Mouse (Mus musculus) embryonic facial prominence, embryonic 10.5 days (tissue): ENCODE results near the gene Kat7. TPM values are rescaled to one million over a fixed set of nuclear protein-coding genes. Genes with fewer than 3 reads are reported as not detected.

Experiments used
- DNase-seq: peaks from one replicate; pipeline ENCODE4 v3.0.0-alpha.2; 2017; ENCODE audit warnings: low spot score
- H3K27ac ChIP-seq: fragments of 300-500 bp; sonication (generic); replicated peaks from 2 replicates; pipeline ENCODE4 v1.5.1; 2016; ENCODE audit warnings: mild to moderate bottlenecking
- H3K27me3 ChIP-seq: fragments of 300-500 bp; sonication (generic); replicated peaks from 2 replicates; pipeline ENCODE4 v1.6.1; 2016; ENCODE audit warnings: low read depth, mild to moderate bottlenecking; ENCODE audit not compliant: poor library complexity, severe bottlenecking
- H3K36me3 ChIP-seq: fragments of 300-500 bp; sonication (generic); replicated peaks from 2 replicates; pipeline ENCODE4 v1.6.1; 2016; ENCODE audit warnings: mild to moderate bottlenecking, moderate library complexity
- H3K4me1 ChIP-seq: fragments of 300-500 bp; sonication (generic); 2 replicates; pipeline ENCODE4 v1.6.1; 2016
- H3K4me3 ChIP-seq: fragments of 300-500 bp; sonication (generic); 2 replicates; pipeline ENCODE4 v1.5.1; 2016; ENCODE audit warnings: mild to moderate bottlenecking, moderate library complexity
- H3K9me3 ChIP-seq: fragments of 300-500 bp; sonication (generic); 2 replicates; pipeline ENCODE4 v1.6.1; 2016; ENCODE audit warnings: mild to moderate bottlenecking
- WGBS: fragments of 180-500 bp; shearing (Covaris S2); methylation state at CpG from one replicate; pipeline ENCODE4 v1.1.7; 2016; 5-methylcytosine and 5-hydroxymethylcytosine counted together
- polyA plus RNA-seq: library from polyadenylated mRNA; unstranded; fragments of >200 nt; fragmentation: Nextera tagmentation; extraction: Ambion mirVana; gene quantifications from 2 replicates; pipeline ENCODE4 v1.2.1, GENCODE M21; 2016

Gene Kat7
- polyA plus RNA-seq, 1 experiment from 2014 or later, result 84.2 TPM

GRCm38 (mm10) chr11:95343180-95343579 lies 33.1 kb upstream of the Kat7 start:
- no peak for DNase-seq
- Histone ChIP-seq H3K4me3 (no peak overlapping the region), H3K36me3 (peaks cover 18% of the 10 kb centered on the region), H3K9me3 (no peaks in the 10 kb centered on the region), H3K27ac (no peak overlapping the region), H3K4me1 (peaks cover 34% of the 10 kb centered on the region), H3K27me3 (peaks cover 3% of the 10 kb centered on the region; the same call in 1 of the 2 replicates)
- WGBS, result 79% methylated on average over 4 of the region's 4 CpGs

GRCm38 (mm10) chr11:95340664-95341063 lies 30.6 kb upstream of the Kat7 start:
- Histone ChIP-seq H3K4me1 (peaks cover 49% of the 10 kb centered on the region), H3K27me3 (peaks cover 6% of the 10 kb centered on the region; the same call in 1 of the 2 replicates), H3K27ac (no peak overlapping the region), H3K36me3 (no peaks in the 10 kb centered on the region), H3K4me3 (peak overlapping the region; percentile 23; the same call in 1 of the 2 replicates), H3K9me3 (no peaks in the 10 kb centered on the region)
- WGBS, result 46% methylated on average over 5 of the region's 5 CpGs
- DNase-seq, result no peak

- WGBS, result 71% methylated on average over 1 of the region's 1 CpGs
- Histone ChIP-seq H3K4me1 (peaks cover 47% of the 10 kb centered on the region), H3K27me3 (peaks cover 6% of the 10 kb centered on the region; the same call in 1 of the 2 replicates), H3K36me3 (no peaks in the 10 kb centered on the region), H3K9me3 (no peaks in the 10 kb centered on the region), H3K4me3 (peak overlapping the region; percentile 23; the same call in 1 of the 2 replicates), H3K27ac (0 out of 2 replicates have a peak overlapping the region, but pooled peaks have one; percentile 19)
- no peak for DNase-seq
Measured at GRCm38 (mm10) chr11:95340259-95340658, 30.2 kb upstream of the Kat7 start.

- WGBS, result 38% methylated on average over 14 of the region's 14 CpGs
Measured at GRCm38 (mm10) chr11:95339471-95340021, 29.5 kb upstream of the Kat7 start.

GRCm38 (mm10) chr11:95337846-95338342 lies 27.8 kb upstream of the Kat7 start:
- Histone ChIP-seq H3K27ac (peak overlapping the region; percentile 90), H3K9me3 (no peaks in the 10 kb centered on the region), H3K4me3 (peak overlapping the region; percentile 93), H3K36me3 (no peaks in the 10 kb centered on the region), H3K4me1 (peaks cover 40% of the 10 kb centered on the region), H3K27me3 (peaks cover 6% of the 10 kb centered on the region; the same call in 1 of the 2 replicates)
- no peak for DNase-seq
- WGBS, result 22% methylated on average over 9 of the region's 9 CpGs

More at GRCm38 (mm10) chr11:95339471-95340021, 29.5 kb upstream of the Kat7 start:
- peak overlapping the region; percentile 44 for H3K27ac ChIP-seq
- peaks cover 45% of the 10 kb centered on the region for H3K4me1 ChIP-seq
- DNase-seq, result no peak
- no peaks in the 10 kb centered on the region for H3K9me3 ChIP-seq
- H3K27me3 ChIP-seq, result peaks cover 6% of the 10 kb centered on the region; the same call in 1 of the 2 replicates
- H3K36me3 ChIP-seq, result no peaks in the 10 kb centered on the region
- peak overlapping the region; percentile 93 for H3K4me3 ChIP-seq

- WGBS, result under 1% methylated on average over 50 of the region's 50 CpGs
- Histone ChIP-seq H3K9me3 (no peaks in the 10 kb centered on the region), H3K36me3 (no peaks in the 10 kb centered on the region), H3K4me1 (peaks cover 43% of the 10 kb centered on the region), H3K27me3 (peaks cover 6% of the 10 kb centered on the region; the same call in 1 of the 2 replicates), H3K27ac (peak overlapping the region; percentile 90), H3K4me3 (peak overlapping the region; percentile 93)
- peak; percentile 84 for DNase-seq
Measured at GRCm38 (mm10) chr11:95337129-95337813, 27.2 kb upstream of the Kat7 start.

- DNase-seq, result peak; percentile 94
- H3K27ac ChIP-seq, result peak within 1 kb of the TSS; percentile 90
- WGBS, result 1% methylated on average over 27 of the region's 27 CpGs
- no peaks in the 10 kb centered on the region for H3K36me3 ChIP-seq
- H3K27me3 ChIP-seq, result peaks cover 6% of the 10 kb centered on the region; the same call in 1 of the 2 replicates
- peaks cover 49% of the 10 kb centered on the region for H3K4me1 ChIP-seq
- H3K9me3 ChIP-seq, result no peaks in the 10 kb centered on the region
- peak within 1 kb of the TSS; percentile 93 for H3K4me3 ChIP-seq
Measured at GRCm38 (mm10) chr11:95336568-95337128, 26.6 kb upstream of the Kat7 start, which contains the start of gene Fam117a. TSS of gene Fam117a (plus strand) at chr11:95337018.

GRCm38 (mm10) chr11:95334448-95335060 lies 24.5 kb upstream of the Kat7 start:
- Histone ChIP-seq H3K9me3 (no peaks in the 10 kb centered on the region), H3K27ac (no peak overlapping the region), H3K27me3 (peaks cover 6% of the 10 kb centered on the region; the same call in 1 of the 2 replicates), H3K4me3 (no peak overlapping the region), H3K36me3 (no peaks in the 10 kb centered on the region), H3K4me1 (peaks cover 39% of the 10 kb centered on the region)
- WGBS, result 71% methylated on average over 5 of the region's 5 CpGs
- DNase-seq, result no peak

GRCm38 (mm10) chr11:95333805-95334204 lies 23.8 kb upstream of the Kat7 start:
- H3K4me3 ChIP-seq, result no peak overlapping the region
- no peak overlapping the region for H3K27ac ChIP-seq
- no peak for DNase-seq
- peaks cover 32% of the 10 kb centered on the region for H3K4me1 ChIP-seq
- H3K9me3 ChIP-seq, result no peaks in the 10 kb centered on the region
- no peaks in the 10 kb centered on the region for H3K36me3 ChIP-seq
- peaks cover 3% of the 10 kb centered on the region; the same call in 1 of the 2 replicates for H3K27me3 ChIP-seq
- WGBS, result 84% methylated on average over 9 of the region's 9 CpGs

- DNase-seq, result no peak
- peaks cover 3% of the 10 kb centered on the region; the same call in 1 of the 2 replicates for H3K27me3 ChIP-seq
- no peak overlapping the region for H3K4me3 ChIP-seq
- no peak overlapping the region for H3K27ac ChIP-seq
- H3K9me3 ChIP-seq, result no peaks in the 10 kb centered on the region
- H3K4me1 ChIP-seq, result peaks cover 26% of the 10 kb centered on the region
- no peaks in the 10 kb centered on the region for H3K36me3 ChIP-seq
- 70% methylated on average over 4 of the region's 4 CpGs for WGBS
Measured at GRCm38 (mm10) chr11:95333209-95333608, 23.2 kb upstream of the Kat7 start.

GRCm38 (mm10) chr11:95330662-95331061 lies 20.6 kb upstream of the Kat7 start:
- 53% methylated on average over 1 of the region's 1 CpGs for WGBS
- no peak overlapping the region for H3K4me3 ChIP-seq
- peaks cover 11% of the 10 kb centered on the region for H3K4me1 ChIP-seq
- no peaks in the 10 kb centered on the region for H3K27me3 ChIP-seq
- no peak for DNase-seq
- no peak overlapping the region for H3K27ac ChIP-seq
- no peaks in the 10 kb centered on the region for H3K36me3 ChIP-seq
- H3K9me3 ChIP-seq, result no peaks in the 10 kb centered on the region

GRCm38 (mm10) chr11:95328629-95329028 lies 18.6 kb upstream of the Kat7 start:
- Histone ChIP-seq H3K27me3 (no peaks in the 10 kb centered on the region), H3K4me3 (no peak overlapping the region), H3K9me3 (no peaks in the 10 kb centered on the region), H3K4me1 (peaks cover 11% of the 10 kb centered on the region), H3K27ac (no peak overlapping the region), H3K36me3 (no peaks in the 10 kb centered on the region)
- WGBS, result 83% methylated on average over 5 of the region's 5 CpGs
- no peak for DNase-seq
